Comparison of ENCODE assay signal across 8 mouse cellular contexts in genomic region chr15:62328920-62329319, GRCm38 (mm10).
A peak's percentile ranks its signal among the peaks of the same experiment; 100 is the strongest.
DNase-seq lines count a peak whose midpoint lies in the region; ATAC-seq lines count a peak whose summit lies in the region.

No protein-coding gene starts in this region.

- intact Hi-C loops in gastrocnemius, postnatal 36 days (cut with DNase I), result no loop called here

- no peaks in the 10 kb centered on the region for H3K27me3 ChIP-seq in heart, embryonic 11.5 days (ENCODE audit: control insufficient read depth, insufficient read depth, low read length)

- peak; percentile 4 for DNase-seq in gastrocnemius, adult 18-20 months (ENCODE audit: low spot score)
- DNase-seq in gastrocnemius, postnatal 36 days, result no peak
- peak; percentile 31 to 46 for DNase-seq in right cerebral cortex, postnatal 10 days (ENCODE audit: low spot score in 2 of 2)
- no peak for DNase-seq in right cerebral cortex, postnatal 4 days
- peak; percentile 72 for DNase-seq in mesoderm, embryonic 11.5 days (ENCODE audit: low read depth, low spot score)
- no peak for DNase-seq in T-cell, adult 2 months (ENCODE audit: low spot score)
- no peak for DNase-seq in kidney, adult 8-10 months

- 0 out of 2 replicates have a peak overlapping the region, but pooled peaks have one; percentile 16 for H3K9ac ChIP-seq in heart, embryonic 11.5 days (ENCODE audit: low read depth, low read length)

- H3K27ac ChIP-seq in heart, embryonic 11.5 days (ENCODE audit: low read depth, low read length), result peak overlapping the region; percentile 66; the same call in 1 of the 2 replicates

- no peaks in the 10 kb centered on the region for H3K9me3 ChIP-seq in heart, embryonic 11.5 days (replicated peaks; ENCODE audit: control insufficient read depth, low read length)

- peak overlapping the region; percentile 56 for H3K4me2 ChIP-seq in heart, embryonic 11.5 days

- H3K4me3 ChIP-seq in heart, embryonic 11.5 days (ENCODE audit: low read depth, low read length), result no peak overlapping the region

- 12% methylated on average over 3 of the region's 3 CpGs for WGBS in heart, embryonic 11.5 days (ENCODE audit: insufficient replicate concordance)

- H3K36me3 ChIP-seq in heart, embryonic 11.5 days (ENCODE audit: control insufficient read depth, insufficient read depth, low read length), result no peaks in the 10 kb centered on the region

- ATAC-seq in heart, embryonic 11.5 days (replicated peaks; ENCODE audit: insufficient number of reproducible peaks, low FRiP score, low TSS enrichment), result no peak

- peaks cover 13% of the 10 kb centered on the region for H3K4me1 ChIP-seq in heart, embryonic 11.5 days (ENCODE audit: control insufficient read depth, insufficient read depth, low read length)

Comparison
In these comparisons a context has a peak if more than half of its experiments do, and no peak if none do; other contexts are left out.
1. DNase-seq: peak in gastrocnemius, adult 18-20 months (single experiment), right cerebral cortex, postnatal 10 days (2 of 2) and mesoderm, embryonic 11.5 days (single experiment); none in gastrocnemius, postnatal 36 days (0 of 2), right cerebral cortex, postnatal 4 days (single experiment), T-cell, adult 2 months (single experiment) and kidney, adult 8-10 months (0 of 2).